Mouse (Mus musculus): ENCODE data around the gene Ick. TPM values are rescaled to one million over a fixed set of nuclear protein-coding genes. Genes with fewer than 3 reads are reported as not detected.
A peak's percentile ranks its signal among the peaks of the same experiment; 100 is the strongest.
"Not testable (repeated sequence)": the region's sequence is repeated elsewhere in the genome, so short reads cannot be mapped to it uniquely, and the experiment has no call there.

Ick gene
- polyA plus RNA-seq, 1 experiment from 2014 or later: 25.7 TPM

DNA sequence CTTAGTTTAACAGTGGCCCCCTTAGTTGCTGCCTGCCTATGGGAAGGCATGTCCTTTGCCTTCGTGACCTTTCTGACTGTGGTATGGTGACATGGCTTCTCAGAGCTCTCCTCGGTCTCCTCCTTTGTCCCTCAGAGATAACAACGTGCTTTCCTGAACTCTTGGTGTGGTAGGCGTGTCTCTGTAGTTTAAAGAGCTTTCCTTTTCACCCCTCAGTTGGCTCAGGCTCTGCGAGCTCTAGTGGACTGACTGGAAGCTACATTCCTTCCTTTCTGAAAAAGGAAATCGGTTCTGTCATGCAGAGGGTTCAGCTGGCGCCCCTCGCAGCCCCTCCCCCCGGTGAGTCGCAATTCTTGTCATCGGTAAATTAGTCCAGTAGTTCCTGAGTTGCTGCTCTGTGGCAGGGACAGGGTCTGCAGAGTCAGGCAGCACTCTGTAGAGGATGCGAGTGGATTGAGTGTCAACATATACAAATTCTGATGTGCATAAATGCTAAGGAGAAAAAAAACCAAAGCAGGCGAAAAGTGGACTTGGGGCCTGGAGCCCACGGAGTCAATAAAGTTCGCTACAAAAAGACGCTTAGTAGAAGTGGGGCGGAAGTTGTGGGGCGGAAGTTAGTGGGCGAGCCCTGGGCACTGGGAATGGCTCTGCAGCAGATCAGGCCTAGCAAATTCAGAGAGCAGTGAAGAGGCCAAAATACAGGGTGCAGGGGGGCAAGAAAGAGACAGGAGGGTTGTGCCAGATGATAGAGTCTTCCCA is 57.9 kb downstream of the Ick start:
- Histone ChIP-seq H3K9ac (ENCODE audit: low read length) (no peak overlapping the region), H3K27me3 (replicated peaks; ENCODE audit: control insufficient read depth, insufficient read depth, low read length) (no peaks in the 10 kb centered on the region), H3K4me3 (ENCODE audit: low read depth, low read length) (no peak overlapping the region), H3K27ac (ENCODE audit: low read depth) (no peak overlapping the region), H3K36me3 (ENCODE audit: control insufficient read depth, insufficient read depth, low read length) (peaks cover 57% of the 10 kb centered on the region), H3K9me3 (ENCODE audit: control insufficient read depth, low read length) (no peaks in the 10 kb centered on the region), H3K4me2 (ENCODE audit: low read length) (no peak overlapping the region), H3K4me1 (replicated peaks; ENCODE audit: control insufficient read depth, insufficient read depth, low read length) (no peaks in the 10 kb centered on the region)
- WGBS: 81% methylated on average over 19 of the region's 19 CpGs
- no peak for ATAC-seq (replicated peaks; ENCODE audit: low FRiP score, low TSS enrichment, low read depth)
- no peak for DNase-seq (ENCODE audit: low spot score)

DNA sequence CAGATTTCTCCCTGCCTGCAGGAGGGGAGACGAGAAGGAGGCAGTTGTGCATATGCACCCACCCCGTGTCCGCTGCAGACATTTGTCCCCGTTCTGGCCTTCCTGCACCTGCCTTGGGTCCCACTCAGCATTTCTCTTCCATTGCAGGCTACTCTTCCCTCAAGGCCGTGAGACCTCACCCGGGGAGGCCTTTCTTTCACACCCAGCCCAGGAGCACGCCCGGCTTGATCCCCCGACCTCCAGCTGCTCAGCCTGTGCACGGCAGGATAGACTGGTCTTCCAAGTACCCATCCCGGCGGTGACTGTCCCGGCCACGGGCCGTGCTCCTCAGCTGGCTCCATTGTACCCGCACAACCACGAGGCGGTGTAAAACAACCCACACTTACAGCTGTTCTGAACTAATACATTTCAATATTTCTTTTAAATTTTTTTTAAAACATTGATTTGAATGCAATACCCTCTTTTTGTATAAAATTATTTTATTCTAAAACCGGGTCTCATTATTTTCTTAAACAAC is 58.5 kb downstream of the Ick start:
- H3K9ac ChIP-seq (ENCODE audit: low read length): no peak overlapping the region
- 0 out of 2 replicates have a peak, but pooled peaks have one; percentile 57 for ATAC-seq (replicated peaks; ENCODE audit: low FRiP score, low TSS enrichment, low read depth)
- H3K4me1 ChIP-seq (replicated peaks; ENCODE audit: control insufficient read depth, insufficient read depth, low read length): no peaks in the 10 kb centered on the region
- H3K4me2 ChIP-seq (ENCODE audit: low read length): no peak overlapping the region
- H3K36me3 ChIP-seq (ENCODE audit: control insufficient read depth, insufficient read depth, low read length): peaks cover 51% of the 10 kb centered on the region
- no peaks in the 10 kb centered on the region for H3K27me3 ChIP-seq (replicated peaks; ENCODE audit: control insufficient read depth, insufficient read depth, low read length)
- H3K9me3 ChIP-seq (ENCODE audit: control insufficient read depth, low read length): no peaks in the 10 kb centered on the region
- H3K4me3 ChIP-seq (ENCODE audit: low read depth, low read length): no peak overlapping the region
- DNase-seq (ENCODE audit: low spot score): no peak
- 88% methylated on average over 19 of the region's 19 CpGs for WGBS
- no peak overlapping the region for H3K27ac ChIP-seq (ENCODE audit: low read depth)

DNA sequence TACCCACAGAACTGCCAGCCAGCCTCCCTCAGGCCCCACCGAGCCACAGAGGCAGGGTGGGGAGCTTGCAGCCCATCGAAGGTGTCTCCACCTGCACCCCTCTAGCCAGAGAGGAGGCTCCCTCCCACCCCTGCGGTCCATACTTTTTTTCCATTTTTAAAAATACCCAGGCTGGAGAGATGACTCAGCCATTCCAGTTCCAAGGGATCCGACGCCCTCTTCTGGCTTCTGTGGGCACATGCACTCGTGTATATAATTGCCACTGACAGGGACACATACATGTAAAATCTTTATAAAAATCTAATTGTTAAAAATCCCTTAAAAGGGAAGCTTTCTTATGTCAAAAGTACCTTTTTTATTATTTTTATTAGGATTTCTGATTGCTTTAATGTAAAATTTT is 59.9 kb downstream of the Ick start:
- WGBS: 92% methylated on average over 6 of the region's 6 CpGs
- Histone ChIP-seq H3K9me3 (ENCODE audit: control insufficient read depth, low read length) (no peaks in the 10 kb centered on the region), H3K4me3 (ENCODE audit: low read depth, low read length) (no peak overlapping the region), H3K9ac (ENCODE audit: low read length) (no peak overlapping the region), H3K4me2 (ENCODE audit: low read length) (no peak overlapping the region), H3K4me1 (replicated peaks; ENCODE audit: control insufficient read depth, insufficient read depth, low read length) (no peaks in the 10 kb centered on the region), H3K27ac (ENCODE audit: low read depth) (no peak overlapping the region), H3K27me3 (replicated peaks; ENCODE audit: control insufficient read depth, insufficient read depth, low read length) (no peaks in the 10 kb centered on the region), H3K36me3 (ENCODE audit: control insufficient read depth, insufficient read depth, low read length) (peaks cover 44% of the 10 kb centered on the region)
- ATAC-seq (replicated peaks; ENCODE audit: low FRiP score, low TSS enrichment, low read depth) (no peak), DNase-seq (ENCODE audit: low spot score) (no peak)

DNA sequence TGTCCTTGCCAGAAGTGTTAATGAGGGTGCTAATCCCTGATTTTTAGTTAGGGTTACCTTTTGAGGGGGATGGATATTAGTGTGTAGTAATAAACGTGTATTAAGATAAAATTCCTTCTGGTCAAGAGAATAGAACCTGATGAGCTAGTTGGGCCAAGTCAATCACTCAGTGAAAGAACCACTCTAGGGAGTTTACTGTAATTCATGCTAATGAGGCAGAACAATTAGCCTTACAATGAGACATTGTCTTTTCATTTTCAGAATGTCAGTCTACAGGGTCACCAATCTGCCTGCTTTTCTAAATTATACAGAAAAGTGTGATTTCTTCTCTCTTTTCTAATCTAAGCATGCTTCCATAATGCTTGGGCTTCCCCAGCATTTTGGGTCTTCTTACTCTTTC is 65.0 kb downstream of the Ick start:
- Histone ChIP-seq H3K36me3 (ENCODE audit: control insufficient read depth, insufficient read depth, low read length) (peaks cover 6% of the 10 kb centered on the region; the same call in 1 of the 2 replicates), H3K4me3 (ENCODE audit: low read depth, low read length) (no peak overlapping the region), H3K9ac (ENCODE audit: low read length) (no peak overlapping the region), H3K27ac (ENCODE audit: low read depth) (no peak overlapping the region), H3K4me1 (replicated peaks; ENCODE audit: control insufficient read depth, insufficient read depth, low read length) (peaks cover 4% of the 10 kb centered on the region; the same call in 1 of the 2 replicates), H3K4me2 (ENCODE audit: low read length) (no peak overlapping the region), H3K9me3 (ENCODE audit: control insufficient read depth, low read length) (no peaks in the 10 kb centered on the region), H3K27me3 (replicated peaks; ENCODE audit: control insufficient read depth, insufficient read depth, low read length) (no peaks in the 10 kb centered on the region)
- DNase-seq (ENCODE audit: low spot score): no peak
- WGBS: 58% methylated on average over 1 of the region's 1 CpGs
- ATAC-seq (replicated peaks; ENCODE audit: low FRiP score, low TSS enrichment, low read depth): no peak

DNA sequence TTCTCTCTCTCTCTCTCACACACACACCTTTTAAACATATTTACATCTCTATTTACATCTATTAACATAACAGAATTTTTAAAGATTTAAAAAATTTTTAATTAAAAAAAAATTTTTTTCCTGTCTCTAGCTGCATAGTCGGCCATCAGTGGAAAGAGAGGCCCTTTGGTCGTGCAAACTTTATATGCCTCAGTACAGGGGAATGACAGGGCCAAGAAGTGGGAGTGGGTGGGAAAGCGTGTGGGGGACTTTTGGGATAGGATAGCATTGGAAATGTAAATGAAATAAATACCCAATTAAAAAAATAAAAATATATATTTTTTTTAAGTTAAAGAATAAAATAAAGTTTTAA is 65.9 kb downstream of the Ick start:
- WGBS: 34% methylated on average over 3 of the region's 3 CpGs
- H3K27me3 ChIP-seq (replicated peaks; ENCODE audit: control insufficient read depth, insufficient read depth, low read length); DNase-seq (ENCODE audit: low spot score); H3K9me3 ChIP-seq (ENCODE audit: control insufficient read depth, low read length); H3K27ac ChIP-seq (ENCODE audit: low read depth); H3K4me3 ChIP-seq (ENCODE audit: low read depth, low read length); H3K4me1 ChIP-seq (replicated peaks; ENCODE audit: control insufficient read depth, insufficient read depth, low read length); H3K9ac ChIP-seq (ENCODE audit: low read length); H3K36me3 ChIP-seq (ENCODE audit: control insufficient read depth, insufficient read depth, low read length): not testable (repeated sequence)
- peak overlapping the region; percentile 20; the same call in 1 of the 2 replicates for H3K4me2 ChIP-seq (ENCODE audit: low read length)
- ATAC-seq (replicated peaks; ENCODE audit: low FRiP score, low TSS enrichment, low read depth): peak; percentile 33

DNA sequence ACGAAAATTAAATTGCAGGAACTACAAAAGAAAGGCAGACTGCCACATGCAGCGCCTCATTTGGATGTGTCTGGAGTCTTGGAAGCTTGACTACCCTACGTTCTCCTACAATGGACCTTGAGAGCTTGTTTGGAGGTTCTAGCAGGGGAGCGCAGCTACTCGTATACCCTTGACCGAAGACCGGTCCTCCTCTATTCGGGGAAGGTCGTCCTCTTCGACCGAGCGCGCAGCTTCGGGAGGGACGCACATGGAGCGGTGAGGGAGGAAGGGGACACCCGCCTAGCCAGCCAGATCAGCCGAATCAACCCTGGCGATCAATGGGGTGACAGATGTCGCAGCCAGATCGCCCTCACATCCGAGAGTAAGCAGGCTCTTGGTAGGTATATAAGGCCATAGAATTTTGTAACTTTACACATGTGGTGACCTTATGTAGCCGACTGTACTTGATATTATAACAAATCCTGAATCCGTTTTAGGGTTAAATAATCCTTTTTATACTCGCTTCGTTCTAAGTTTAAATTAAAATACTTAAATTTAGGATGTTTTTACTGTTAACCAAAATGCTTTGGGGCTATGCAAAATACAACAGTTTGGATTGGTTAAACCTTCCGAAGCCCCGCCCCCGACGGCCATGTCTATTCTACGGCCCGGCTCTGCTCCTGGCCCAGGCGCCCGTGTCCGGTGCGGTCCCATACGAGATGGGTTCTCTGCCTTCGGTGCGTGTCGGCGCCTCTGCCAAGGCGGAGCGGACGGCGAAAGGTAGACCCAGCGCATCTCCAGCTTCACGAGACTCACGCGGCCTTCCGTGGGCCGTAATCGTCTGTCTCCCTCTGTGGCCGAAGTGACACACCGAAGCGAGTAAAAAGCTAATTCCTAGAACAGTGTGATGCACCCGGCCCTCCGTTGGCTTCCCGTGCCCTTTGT is 66.5 kb downstream of the Ick start:
- Histone ChIP-seq H3K9ac (ENCODE audit: low read length) (peak overlapping the region; percentile 75), H3K27me3 (replicated peaks; ENCODE audit: control insufficient read depth, insufficient read depth, low read length) (no peaks in the 10 kb centered on the region), H3K36me3 (ENCODE audit: control insufficient read depth, insufficient read depth, low read length) (no peaks in the 10 kb centered on the region), H3K4me3 (ENCODE audit: low read depth, low read length) (peak overlapping the region; percentile 73), H3K9me3 (ENCODE audit: control insufficient read depth, low read length) (no peaks in the 10 kb centered on the region), H3K4me2 (ENCODE audit: low read length) (peak overlapping the region; percentile 56), H3K4me1 (replicated peaks; ENCODE audit: control insufficient read depth, insufficient read depth, low read length) (peaks cover 4% of the 10 kb centered on the region; the same call in 1 of the 2 replicates), H3K27ac (ENCODE audit: low read depth) (peak overlapping the region; percentile 98)
- DNase-seq (ENCODE audit: low spot score) (peak; percentile 97), ATAC-seq (replicated peaks; ENCODE audit: low FRiP score, low TSS enrichment, low read depth) (peak; percentile 98)
- under 1% methylated on average over 48 of the region's 58 CpGs for whole genome bisulfite sequencing

DNA sequence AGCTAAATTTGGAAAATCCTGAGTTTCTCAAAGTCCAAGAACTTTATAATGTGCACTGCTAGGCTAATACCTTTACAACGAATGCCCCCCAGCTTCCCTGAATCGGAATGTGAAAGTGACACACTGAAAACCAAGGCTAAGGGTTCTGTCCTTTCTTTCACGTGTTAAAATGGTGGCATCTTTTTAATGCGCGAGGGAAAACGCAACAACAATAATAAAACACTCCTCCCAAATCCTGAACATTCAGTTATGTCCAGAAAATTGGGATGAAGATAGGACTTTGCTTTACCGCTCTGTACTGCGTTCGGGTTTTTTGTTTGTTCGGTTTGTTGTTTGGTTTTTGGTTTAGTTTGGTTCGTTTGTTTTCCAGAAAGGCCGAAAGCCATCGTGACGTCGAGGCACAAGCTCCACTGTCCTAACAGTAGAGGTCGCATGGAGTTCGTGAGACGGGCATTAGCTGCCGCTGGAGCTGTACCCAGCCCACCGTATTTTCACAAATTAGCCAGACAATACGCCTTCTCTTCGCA is 67.3 kb downstream of the Ick start:
- WGBS: under 1% methylated on average over 22 of the region's 22 CpGs
- Histone ChIP-seq H3K9ac (ENCODE audit: low read length) (peak overlapping the region; percentile 75), H3K4me1 (replicated peaks; ENCODE audit: control insufficient read depth, insufficient read depth, low read length) (peaks cover 4% of the 10 kb centered on the region; the same call in 1 of the 2 replicates), H3K9me3 (ENCODE audit: control insufficient read depth, low read length) (no peaks in the 10 kb centered on the region), H3K36me3 (ENCODE audit: control insufficient read depth, insufficient read depth, low read length) (no peaks in the 10 kb centered on the region), H3K4me2 (ENCODE audit: low read length) (peak overlapping the region; percentile 56), H3K27ac (ENCODE audit: low read depth) (peak overlapping the region; percentile 98), H3K4me3 (ENCODE audit: low read depth, low read length) (peak overlapping the region; percentile 73), H3K27me3 (replicated peaks; ENCODE audit: control insufficient read depth, insufficient read depth, low read length) (no peaks in the 10 kb centered on the region)
- peak; percentile 67 for ATAC-seq (replicated peaks; ENCODE audit: low FRiP score, low TSS enrichment, low read depth)
- peak; percentile 86 for DNase-seq (ENCODE audit: low spot score)

DNA sequence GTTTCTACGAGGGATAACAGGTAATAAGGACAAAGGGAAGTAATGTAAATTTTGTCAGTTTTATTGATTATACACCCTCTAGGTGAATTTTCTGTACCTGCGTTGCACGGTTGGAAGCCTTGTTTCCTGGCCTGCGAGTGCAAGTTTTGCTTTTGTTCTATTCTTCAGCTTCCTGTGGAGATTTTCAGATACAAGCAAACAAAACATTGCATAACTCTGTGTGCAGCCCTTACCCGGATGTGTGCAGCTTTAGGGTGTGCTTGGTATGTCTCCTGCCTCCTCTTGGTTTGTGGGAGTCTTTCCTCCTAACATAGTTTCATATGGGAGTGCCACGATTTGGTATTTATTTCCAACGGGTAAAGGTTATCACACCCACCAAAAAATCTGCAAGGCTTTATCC is 67.8 kb downstream of the Ick start:
- ATAC-seq (replicated peaks; ENCODE audit: low FRiP score, low TSS enrichment, low read depth): no peak
- 22% methylated on average over 7 of the region's 7 CpGs for WGBS
- no peaks in the 10 kb centered on the region for H3K36me3 ChIP-seq (ENCODE audit: control insufficient read depth, insufficient read depth, low read length)
- H3K4me3 ChIP-seq (ENCODE audit: low read depth, low read length): peak overlapping the region; percentile 73
- peak overlapping the region; percentile 75 for H3K9ac ChIP-seq (ENCODE audit: low read length)
- no peaks in the 10 kb centered on the region for H3K9me3 ChIP-seq (ENCODE audit: control insufficient read depth, low read length)
- H3K27ac ChIP-seq (ENCODE audit: low read depth): peak overlapping the region; percentile 98
- DNase-seq (ENCODE audit: low spot score): peak; percentile 70
- peak overlapping the region; percentile 56 for H3K4me2 ChIP-seq (ENCODE audit: low read length)
- H3K27me3 ChIP-seq (replicated peaks; ENCODE audit: control insufficient read depth, insufficient read depth, low read length): no peaks in the 10 kb centered on the region
- H3K4me1 ChIP-seq (replicated peaks; ENCODE audit: control insufficient read depth, insufficient read depth, low read length): peaks cover 4% of the 10 kb centered on the region; the same call in 1 of the 2 replicates
